18 mouse cellular contexts compared by ENCODE assay signal in the genomic region with DNA sequence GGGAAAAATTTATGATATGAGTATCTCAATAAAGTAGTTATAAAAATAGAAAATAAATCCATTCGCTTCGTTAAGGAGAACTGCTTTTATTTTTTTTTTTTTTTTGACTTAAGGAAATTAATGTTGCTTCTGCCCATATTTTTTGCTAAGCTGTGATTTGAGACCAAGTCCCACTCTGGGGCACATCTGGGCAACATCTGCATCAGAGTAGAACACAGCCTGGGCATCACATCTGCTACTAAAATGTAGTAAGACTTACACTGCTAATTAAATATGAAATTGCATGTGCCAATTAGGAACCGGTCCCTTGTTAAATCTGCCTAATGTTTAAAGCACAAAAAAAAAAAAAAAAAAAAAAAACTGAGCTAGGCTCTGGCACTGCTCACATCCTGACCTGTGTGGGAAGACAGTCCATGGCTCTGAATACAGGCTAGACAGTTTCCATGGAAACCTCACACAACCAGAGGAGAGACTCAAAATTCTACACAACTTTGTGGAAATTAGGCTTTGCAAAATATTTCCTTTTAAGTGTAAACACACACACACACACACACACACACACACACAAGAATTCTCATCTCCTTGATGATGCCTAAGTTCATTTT.
DNase-seq lines count a peak whose midpoint lies in the region; ATAC-seq lines count a peak whose summit lies in the region.
"Had no signal": no experiment of that assay in that cellular context is flagged by ENCODE, and none has a peak within 500 bp of the region (broad histone marks: within the 10 kb centered on the region; RNA-seq: fewer than 3 reads in every experiment).

No protein-coding gene starts in this region.

- no peak overlapping the region for H3K4me2 ChIP-seq in heart, embryonic 11.5 days
- no peak overlapping the region for H3K4me2 ChIP-seq in neural tube, embryonic 14.5 days (ENCODE audit: low read depth, low read length)
- H3K4me2 ChIP-seq in embryonic facial prominence, embryonic 15.5 days (replicated peaks) = no peak overlapping the region
- H3K4me2 ChIP-seq in midbrain, embryonic 16.5 days (ENCODE audit: low read length) = no peak overlapping the region
- H3K4me2 ChIP-seq: hindbrain, embryonic 13.5 days; intestine, embryonic 15.5 days had no signal

- H3K4me1 ChIP-seq in heart, embryonic 11.5 days (ENCODE audit: control insufficient read depth, insufficient read depth, low read length) = no peaks in the 10 kb centered on the region
- H3K4me1 ChIP-seq in neural tube, embryonic 14.5 days (ENCODE audit: control insufficient read depth, insufficient read depth, low read length) = no peaks in the 10 kb centered on the region
- H3K4me1 ChIP-seq in embryonic facial prominence, embryonic 15.5 days = peaks cover 23% of the 10 kb centered on the region
- H3K4me1 ChIP-seq in midbrain, embryonic 16.5 days (ENCODE audit: control insufficient read depth, insufficient read depth, low read length) = no peaks in the 10 kb centered on the region

- H3K27ac ChIP-seq in heart, embryonic 11.5 days (ENCODE audit: low read depth, low read length) = no peak overlapping the region
- H3K27ac ChIP-seq in neural tube, embryonic 14.5 days (ENCODE audit: low read depth, low read length) = no peak overlapping the region
- H3K27ac ChIP-seq in embryonic facial prominence, embryonic 15.5 days (replicated peaks) = peak overlapping the region; percentile 55; the same call in 1 of the 2 replicates
- no peak overlapping the region for H3K27ac ChIP-seq in midbrain, embryonic 16.5 days (ENCODE audit: low read length)
- H3K27ac ChIP-seq: heart, embryonic 10.5 days; hindbrain, embryonic 13.5 days; intestine, embryonic 15.5 days had no signal

- no peak overlapping the region for H3K4me3 ChIP-seq in heart, embryonic 11.5 days (ENCODE audit: low read depth, low read length)
- no peak overlapping the region for H3K4me3 ChIP-seq in neural tube, embryonic 14.5 days (ENCODE audit: low read depth, low read length)
- H3K4me3 ChIP-seq in embryonic facial prominence, embryonic 15.5 days (replicated peaks) = no peak overlapping the region
- H3K4me3 ChIP-seq in midbrain, embryonic 16.5 days (ENCODE audit: low read depth, low read length) = no peak overlapping the region
- H3K4me3 ChIP-seq: heart, embryonic 10.5 days; hindbrain, embryonic 13.5 days; intestine, embryonic 15.5 days had no signal

- no peaks in the 10 kb centered on the region for H3K36me3 ChIP-seq in heart, embryonic 11.5 days (ENCODE audit: control insufficient read depth, insufficient read depth, low read length)
- H3K36me3 ChIP-seq in neural tube, embryonic 14.5 days (ENCODE audit: control insufficient read depth, insufficient read depth, low read length) = no peaks in the 10 kb centered on the region
- H3K36me3 ChIP-seq in embryonic facial prominence, embryonic 15.5 days = no peaks in the 10 kb centered on the region
- no peaks in the 10 kb centered on the region for H3K36me3 ChIP-seq in midbrain, embryonic 16.5 days (ENCODE audit: control insufficient read depth, insufficient read depth, low read length)
- H3K36me3 ChIP-seq: hindbrain, embryonic 13.5 days; intestine, embryonic 15.5 days had no signal

- WGBS in heart, embryonic 11.5 days (ENCODE audit: insufficient replicate concordance) = 84% methylated on average over 3 of the region's 3 CpGs
- 64% methylated on average over 3 of the region's 3 CpGs for WGBS in neural tube, embryonic 14.5 days
- WGBS in embryonic facial prominence, embryonic 15.5 days = 47% methylated on average over 3 of the region's 3 CpGs
- WGBS in midbrain, embryonic 16.5 days = 77% methylated on average over 3 of the region's 3 CpGs

- DNase-seq in heart, adult 11 months = peak; percentile 29
- no peak for DNase-seq in neural tube, embryonic 10.5 days (ENCODE audit: extremely low spot score, low spot score)
- DNase-seq: adrenal gland, adult 2 months; cerebellum, adult 9-10 months; heart, postnatal 10 days; liver; lung, postnatal 10 days; retina, postnatal 1 day; thymus, postnatal 36 days had no signal

- ATAC-seq in heart, embryonic 11.5 days (replicated peaks; ENCODE audit: insufficient number of reproducible peaks, low FRiP score, low TSS enrichment) = no peak
- ATAC-seq in neural tube, embryonic 14.5 days (ENCODE audit: low read depth) = peak; percentile 66; the same call in 1 of the 2 replicates
- peak; percentile 64; the same call in 1 of the 2 replicates for ATAC-seq in embryonic facial prominence, embryonic 15.5 days (ENCODE audit: insufficient number of reproducible peaks, low FRiP score, low TSS enrichment, low read depth)
- peak; percentile 90 for ATAC-seq in midbrain, embryonic 16.5 days
- ATAC-seq in CD4-positive, CD25-positive, alpha-beta regulatory T cell, adult 4 months = no peak
- ATAC-seq: forebrain, embryonic 14.5 days; intestine, embryonic 15.5 days had no signal

- no peak overlapping the region for H3K9ac ChIP-seq in heart, embryonic 11.5 days (ENCODE audit: low read depth, low read length)
- no peak overlapping the region for H3K9ac ChIP-seq in neural tube, embryonic 14.5 days (replicated peaks; ENCODE audit: low read depth, low read length)
- no peak overlapping the region for H3K9ac ChIP-seq in embryonic facial prominence, embryonic 15.5 days
- no peak overlapping the region for H3K9ac ChIP-seq in midbrain, embryonic 16.5 days (ENCODE audit: low read depth, low read length)
- H3K9ac ChIP-seq: hindbrain, embryonic 13.5 days; intestine, embryonic 15.5 days had no signal

- H3K9me3 ChIP-seq in heart, embryonic 11.5 days (replicated peaks; ENCODE audit: control insufficient read depth, low read length) = no peaks in the 10 kb centered on the region
- no peaks in the 10 kb centered on the region for H3K9me3 ChIP-seq in neural tube, embryonic 14.5 days (ENCODE audit: control insufficient read depth, low read length)
- no peaks in the 10 kb centered on the region for H3K9me3 ChIP-seq in embryonic facial prominence, embryonic 15.5 days (replicated peaks)
- no peaks in the 10 kb centered on the region; the same call in 1 of the 2 replicates for H3K9me3 ChIP-seq in midbrain, embryonic 16.5 days (replicated peaks; ENCODE audit: control insufficient read depth, low read length, poor library complexity, severe bottlenecking)
- H3K9me3 ChIP-seq: heart, embryonic 10.5 days; hindbrain, embryonic 13.5 days; intestine, embryonic 15.5 days had no signal

- H3K27me3 ChIP-seq in heart, embryonic 11.5 days (ENCODE audit: control insufficient read depth, insufficient read depth, low read length) = no peaks in the 10 kb centered on the region
- H3K27me3 ChIP-seq in neural tube, embryonic 14.5 days (ENCODE audit: control insufficient read depth, insufficient read depth, low read length) = no peaks in the 10 kb centered on the region
- H3K27me3 ChIP-seq in embryonic facial prominence, embryonic 15.5 days = no peaks in the 10 kb centered on the region
- H3K27me3 ChIP-seq in midbrain, embryonic 16.5 days (ENCODE audit: control insufficient read depth, insufficient read depth, low read depth, low read length) = no peaks in the 10 kb centered on the region
- H3K27me3 ChIP-seq: hindbrain, embryonic 13.5 days; intestine, embryonic 15.5 days had no signal

Comparison
In these comparisons a context has a peak if more than half of its experiments do, and no peak if none do; other contexts are left out.
1. ATAC-seq: peak in neural tube, embryonic 14.5 days (single experiment), embryonic facial prominence, embryonic 15.5 days (single experiment) and midbrain, embryonic 16.5 days (single experiment); none in heart, embryonic 11.5 days (single experiment) and CD4-positive, CD25-positive, alpha-beta regulatory T cell, adult 4 months (single experiment).